Mouse (Mus musculus): ENCODE measurements around the gene Pon2.

GRCm38 (mm10) chr6:5238799-5239198 is 59.5 kb downstream of the Pon2 start:
- TF ChIP-seq CTCF (conservative IDR thresholded peaks at IDR 0.05; ENCODE audit: insufficient read depth, insufficient read length, low read depth, low read length), result no peak
- TF ChIP-seq POLR2A (IDR thresholded peaks at IDR 0.05; ENCODE audit: low read depth, low read length), result no peak
